8 mouse cellular contexts compared by ENCODE assay signal in genomic region chr7:142284023-142284591, GRCm38 (mm10). TPM values are rescaled to one million over a fixed set of nuclear protein-coding genes. Genes with fewer than 3 reads are reported as not detected.
DNase-seq lines count a peak whose midpoint lies in the region; ATAC-seq lines count a peak whose summit lies in the region.

No protein-coding gene starts in this region.

- intact Hi-C loops in left cerebral cortex, postnatal 25 days (cut with DNase I): no loop called here

- peak; percentile 62 to 87 for DNase-seq in adrenal gland, adult (ENCODE audit: inconsistent age in 2 of 2, low spot score in 1 of 2)
- peak; percentile 43 for DNase-seq in gastrocnemius, postnatal 10 days
- DNase-seq in hindlimb bud, embryonic 11.5 days (ENCODE audit: extremely low spot score, low read depth, low spot score): peak; percentile 33
- DNase-seq in left cerebral cortex, postnatal 25 days (ENCODE audit: low spot score in 2 of 2): peak; percentile 11 to 23
- DNase-seq in right cerebral cortex, postnatal 14 days: peak; percentile 30
- peak; percentile 73 for DNase-seq in yolk sac, embryonic 10.5 days (ENCODE audit: low spot score)

- peak; percentile 82 for ATAC-seq in common myeloid progenitor, adult 5-6 weeks (replicated peaks; ENCODE audit: low read depth, poor library complexity, severe bottlenecking)
- peak; percentile 86 for ATAC-seq in megakaryocyte-erythroid progenitor cell, adult 5-6 weeks (replicated peaks; ENCODE audit: low FRiP score, low TSS enrichment, poor library complexity, severe bottlenecking)

RNA-seq across cellular contexts. Expression of gene Gm4559, which starts 9.9 kb away (rescaled TPM):
- not detected in 2 replicates for total RNA-seq in common myeloid progenitor, adult 5-6 weeks (2017)
- total RNA-seq in gastrocnemius, postnatal 10 days (2021): not detected
- total RNA-seq in left cerebral cortex, postnatal 25 days (2021): not detected
- total RNA-seq in megakaryocyte-erythroid progenitor cell, adult 5-6 weeks (2014; fragmentation: Nextera tagmentation): not detected in 2 replicates
- total RNA-seq in megakaryocyte-erythroid progenitor cell, adult 5-6 weeks (2017): not detected in 2 replicates

RNA-seq across cellular contexts. Expression of gene Krtap5-1, which starts 12.8 kb away (rescaled TPM):
- not detected in 2 replicates for total RNA-seq in common myeloid progenitor, adult 5-6 weeks (2017)
- not detected for total RNA-seq in gastrocnemius, postnatal 10 days (2021)
- total RNA-seq in left cerebral cortex, postnatal 25 days (2021): not detected
- not detected in 2 replicates for total RNA-seq in megakaryocyte-erythroid progenitor cell, adult 5-6 weeks (2014; fragmentation: Nextera tagmentation)
- total RNA-seq in megakaryocyte-erythroid progenitor cell, adult 5-6 weeks (2017): not detected in 2 replicates

RNA-seq across cellular contexts. Expression of gene Krtap5-4, which starts 19.2 kb away (rescaled TPM):
- not detected in 2 replicates for total RNA-seq in common myeloid progenitor, adult 5-6 weeks (2017)
- not detected for total RNA-seq in gastrocnemius, postnatal 10 days (2021)
- not detected for total RNA-seq in left cerebral cortex, postnatal 25 days (2021)
- total RNA-seq in megakaryocyte-erythroid progenitor cell, adult 5-6 weeks (2014; fragmentation: Nextera tagmentation): not detected in 2 replicates
- total RNA-seq in megakaryocyte-erythroid progenitor cell, adult 5-6 weeks (2017): not detected in 2 replicates

RNA-seq across cellular contexts. Expression of gene Gm2431, which starts 26.0 kb away (rescaled TPM):
- not detected in 2 replicates for total RNA-seq in common myeloid progenitor, adult 5-6 weeks (2017)
- not detected for total RNA-seq in gastrocnemius, postnatal 10 days (2021)
- not detected for total RNA-seq in left cerebral cortex, postnatal 25 days (2021)
- total RNA-seq in megakaryocyte-erythroid progenitor cell, adult 5-6 weeks (2014; fragmentation: Nextera tagmentation): not detected in 2 replicates
- total RNA-seq in megakaryocyte-erythroid progenitor cell, adult 5-6 weeks (2017): not detected in 2 replicates

RNA-seq across cellular contexts. Expression of gene Gm40460, which starts 43.2 kb away (rescaled TPM):
- not detected in 2 replicates for total RNA-seq in common myeloid progenitor, adult 5-6 weeks (2017)
- not detected for total RNA-seq in gastrocnemius, postnatal 10 days (2021)
- total RNA-seq in left cerebral cortex, postnatal 25 days (2021): not detected
- not detected in 2 replicates for total RNA-seq in megakaryocyte-erythroid progenitor cell, adult 5-6 weeks (2014; fragmentation: Nextera tagmentation)
- not detected in 2 replicates for total RNA-seq in megakaryocyte-erythroid progenitor cell, adult 5-6 weeks (2017)

Comparison
In these comparisons a context has a peak if more than half of its experiments do, and no peak if none do; other contexts are left out.
1. Peak in every context shown above with its lines: DNase-seq and ATAC-seq.
2. DNase-seq: peak in every context shown above with its lines; median percentile 74 in adrenal gland, adult; 73 in yolk sac, embryonic 10.5 days; 43 in gastrocnemius, postnatal 10 days; 33 in hindlimb bud, embryonic 11.5 days; 30 in right cerebral cortex, postnatal 14 days; 17 in left cerebral cortex, postnatal 25 days.